Mouse (Mus musculus) hindbrain, embryonic 14.5 days (tissue): ENCODE measurements around the gene Elovl6. TPM values are rescaled to one million over a fixed set of nuclear protein-coding genes. Genes with fewer than 3 reads are reported as not detected.

Experiments
- ATAC-seq: fragments of 200-750 bp; cut with Nextera tagmentation; 2 replicates; pipeline ENCODE4 v1.8.0; 2017; ENCODE audit warnings: moderate number of reproducible peaks, mild to moderate bottlenecking, moderate TSS enrichment, moderate library complexity; ENCODE audit not compliant: low FRiP score
- DNase-seq: peaks from one replicate; pipeline ENCODE4 v3.0.0-alpha.2; 2015; ENCODE audit warnings: low spot score
- H3K27ac ChIP-seq: fragments of 300-500 bp; sonication (generic); 2 replicates; pipeline ENCODE4 v1.5.1; 2014; ENCODE audit warnings: mild to moderate bottlenecking, moderate library complexity
- H3K27me3 ChIP-seq: fragments of 300-500 bp; sonication (generic); 2 replicates; pipeline ENCODE4 v1.6.1; 2014; ENCODE audit warnings: mild to moderate bottlenecking, low read length, mixed read lengths; ENCODE audit not compliant: control insufficient read depth, insufficient read depth
- H3K36me3 ChIP-seq: fragments of 300-500 bp; sonication (generic); replicated peaks from 2 replicates; pipeline ENCODE4 v1.6.1; 2014; ENCODE audit not compliant: control insufficient read depth, insufficient read depth
- H3K4me1 ChIP-seq: fragments of 300-500 bp; sonication (generic); replicated peaks from 2 replicates; pipeline ENCODE4 v1.6.1; 2014; ENCODE audit warnings: antibody characterized with exemption, low read length, mixed read lengths; ENCODE audit not compliant: control insufficient read depth, insufficient read depth
- H3K4me2 ChIP-seq: fragments of 300-500 bp; sonication (generic); replicated peaks from 2 replicates; pipeline ENCODE4 v1.6.1; 2014; ENCODE audit warnings: mild to moderate bottlenecking, moderate library complexity
- H3K4me3 ChIP-seq: fragments of 300-500 bp; sonication (generic); replicated peaks from 2 replicates; pipeline ENCODE4 v1.5.1; 2014; ENCODE audit warnings: mild to moderate bottlenecking, low read length
- H3K9ac ChIP-seq: fragments of 300-500 bp; sonication (generic); 2 replicates; pipeline ENCODE4 v1.6.1; 2014
- H3K9me3 ChIP-seq: fragments of 300-500 bp; sonication (generic); 2 replicates; pipeline ENCODE4 v1.6.1; 2016; ENCODE audit warnings: low read length; ENCODE audit not compliant: control insufficient read depth
- WGBS: fragments of 180-500 bp; shearing (Covaris S2); extraction: QIAGEN DNeasy Blood & Tissue Kit; methylation state at CpG from one replicate; pipeline ENCODE4 v1.1.7; 2014; 5-methylcytosine and 5-hydroxymethylcytosine counted together
- polyA plus RNA-seq: library from polyadenylated mRNA; unstranded; fragments of >200 nt; fragmentation: Nextera tagmentation; extraction: Ambion mirVana; gene quantifications from 2 replicates; pipeline ENCODE4 v1.2.1, GENCODE M21; 2014

Gene Elovl6
- polyA plus RNA-seq, 1 experiment from 2014 or later = 27.5 TPM

GRCm38 (mm10) chr3:129549546-129549945 lies 17.4 kb downstream of the Elovl6 start:
- 48% methylated on average over 5 of the region's 5 CpGs for WGBS
- Histone ChIP-seq H3K9me3 (no peaks in the 10 kb centered on the region), H3K4me2 (no peak overlapping the region), H3K9ac (no peak overlapping the region), H3K36me3 (peaks cover 8% of the 10 kb centered on the region; the same call in 1 of the 2 replicates), H3K4me1 (no peaks in the 10 kb centered on the region), H3K27me3 (no peaks in the 10 kb centered on the region), H3K4me3 (no peak overlapping the region), H3K27ac (no peak overlapping the region)
- DNase-seq = no peak
- no peak for ATAC-seq

- ATAC-seq (no peak), DNase-seq (no peak)
- H3K36me3 ChIP-seq = peaks cover 8% of the 10 kb centered on the region; the same call in 1 of the 2 replicates
- H3K4me1 ChIP-seq = no peaks in the 10 kb centered on the region
- H3K27me3 ChIP-seq = no peaks in the 10 kb centered on the region
- WGBS = 61% methylated on average over 9 of the region's 9 CpGs
- no peak overlapping the region for H3K9ac ChIP-seq
- no peak overlapping the region for H3K27ac ChIP-seq
- H3K4me3 ChIP-seq = no peak overlapping the region
- no peaks in the 10 kb centered on the region for H3K9me3 ChIP-seq
- H3K4me2 ChIP-seq = no peak overlapping the region
Measured at GRCm38 (mm10) chr3:129551581-129552290, 19.6 kb downstream of the Elovl6 start.

- 77% methylated on average over 6 of the region's 6 CpGs for WGBS
- ATAC-seq = no peak
Measured at GRCm38 (mm10) chr3:129552370-129552769, 20.2 kb downstream of the Elovl6 start.

GRCm38 (mm10) chr3:129553173-129553572 lies 21.0 kb downstream of the Elovl6 start:
- 91% methylated on average over 9 of the region's 9 CpGs for WGBS
- Histone ChIP-seq H3K9me3 (no peaks in the 10 kb centered on the region), H3K9ac (no peak overlapping the region), H3K27ac (no peak overlapping the region), H3K4me1 (no peaks in the 10 kb centered on the region), H3K36me3 (peaks cover 8% of the 10 kb centered on the region; the same call in 1 of the 2 replicates), H3K27me3 (no peaks in the 10 kb centered on the region), H3K4me2 (no peak overlapping the region), H3K4me3 (no peak overlapping the region)
- DNase-seq = no peak
- no peak for ATAC-seq

More at GRCm38 (mm10) chr3:129552370-129552769, 20.2 kb downstream of the Elovl6 start:
- Histone ChIP-seq H3K27ac (no peak overlapping the region), H3K4me3 (no peak overlapping the region), H3K36me3 (peaks cover 8% of the 10 kb centered on the region; the same call in 1 of the 2 replicates), H3K9ac (no peak overlapping the region), H3K4me2 (no peak overlapping the region), H3K4me1 (no peaks in the 10 kb centered on the region), H3K27me3 (no peaks in the 10 kb centered on the region), H3K9me3 (no peaks in the 10 kb centered on the region)
- no peak for DNase-seq

GRCm38 (mm10) chr3:129553661-129554060 lies 21.5 kb downstream of the Elovl6 start:
- Histone ChIP-seq H3K36me3 (peaks cover 8% of the 10 kb centered on the region; the same call in 1 of the 2 replicates), H3K9ac (no peak overlapping the region), H3K4me3 (no peak overlapping the region), H3K4me1 (no peaks in the 10 kb centered on the region), H3K27me3 (no peaks in the 10 kb centered on the region), H3K4me2 (no peak overlapping the region), H3K27ac (no peak overlapping the region), H3K9me3 (no peaks in the 10 kb centered on the region)
- WGBS = 95% methylated on average over 10 of the region's 10 CpGs
- DNase-seq (no peak), ATAC-seq (no peak)

GRCm38 (mm10) chr3:129554436-129554835 lies 22.3 kb downstream of the Elovl6 start:
- DNase-seq (no peak), ATAC-seq (no peak)

GRCm38 (mm10) chr3:129557048-129557447 lies 24.9 kb downstream of the Elovl6 start:
- Histone ChIP-seq H3K4me2 (no peak overlapping the region), H3K9ac (no peak overlapping the region), H3K4me3 (no peak overlapping the region), H3K27me3 (no peaks in the 10 kb centered on the region), H3K4me1 (no peaks in the 10 kb centered on the region), H3K9me3 (no peaks in the 10 kb centered on the region), H3K27ac (no peak overlapping the region), H3K36me3 (no peaks in the 10 kb centered on the region)
- ATAC-seq (no peak), DNase-seq (no peak)
- 92% methylated on average over 9 of the region's 9 CpGs for WGBS

More at GRCm38 (mm10) chr3:129554436-129554835, 22.3 kb downstream of the Elovl6 start:
- Histone ChIP-seq H3K9me3 (no peaks in the 10 kb centered on the region), H3K36me3 (0 out of 2 replicates have a peak, but pooled peaks cover 8% of the 10 kb centered on the region), H3K4me3 (no peak overlapping the region), H3K9ac (no peak overlapping the region), H3K4me1 (no peaks in the 10 kb centered on the region), H3K27ac (no peak overlapping the region), H3K4me2 (no peak overlapping the region), H3K27me3 (no peaks in the 10 kb centered on the region)
- 92% methylated on average over 4 of the region's 4 CpGs for WGBS

- Histone ChIP-seq H3K4me1 (no peaks in the 10 kb centered on the region), H3K36me3 (no peaks in the 10 kb centered on the region), H3K4me2 (no peak overlapping the region), H3K9ac (no peak overlapping the region), H3K27me3 (no peaks in the 10 kb centered on the region), H3K27ac (no peak overlapping the region), H3K4me3 (no peak overlapping the region), H3K9me3 (no peaks in the 10 kb centered on the region)
- WGBS = 90% methylated on average over 7 of the region's 7 CpGs
- no peak for DNase-seq
- ATAC-seq = no peak
Measured at GRCm38 (mm10) chr3:129557566-129557965, 25.4 kb downstream of the Elovl6 start.

GRCm38 (mm10) chr3:129558016-129558955 lies 26.1 kb downstream of the Elovl6 start:
- Histone ChIP-seq H3K36me3 (no peaks in the 10 kb centered on the region), H3K4me3 (no peak overlapping the region), H3K9me3 (no peaks in the 10 kb centered on the region), H3K4me2 (no peak overlapping the region), H3K27me3 (no peaks in the 10 kb centered on the region), H3K9ac (no peak overlapping the region), H3K4me1 (no peaks in the 10 kb centered on the region), H3K27ac (no peak overlapping the region)
- WGBS = 90% methylated on average over 22 of the region's 22 CpGs
- DNase-seq (no peak), ATAC-seq (no peak)
